Mouse (Mus musculus): ENCODE data around the gene Phf14. TPM values are rescaled to one million over a fixed set of nuclear protein-coding genes. Genes with fewer than 3 reads are reported as not detected.

Phf14 gene
- polyA plus RNA-seq, 1 experiment = 21.5 TPM

- no peaks in the 10 kb centered on the region for H3K4me1 ChIP-seq (ENCODE audit: control insufficient read depth, insufficient read depth, insufficient read length, low read length)
- H3K27ac ChIP-seq (replicated peaks; ENCODE audit: low read depth, low read length) = no peak overlapping the region
Observed at GRCm38 (mm10) chr6:11999506-11999905, 91.9 kb downstream of the Phf14 start.

GRCm38 (mm10) chr6:12005455-12005854 lies 97.8 kb downstream of the Phf14 start:
- Histone ChIP-seq H3K4me1 (ENCODE audit: control insufficient read depth, insufficient read depth, insufficient read length, low read length) (no peaks in the 10 kb centered on the region), H3K4me3 (ENCODE audit: insufficient read depth, low read depth, low read length) (no peak overlapping the region), H3K27ac (replicated peaks; ENCODE audit: low read depth, low read length) (no peak overlapping the region)

More at GRCm38 (mm10) chr6:11999506-11999905, 91.9 kb downstream of the Phf14 start:
- H3K4me3 ChIP-seq (ENCODE audit: insufficient read depth, low read depth, low read length) = no peak overlapping the region

GRCm38 (mm10) chr6:12006001-12006400 lies 98.4 kb downstream of the Phf14 start:
- Histone ChIP-seq H3K4me1 (ENCODE audit: control insufficient read depth, insufficient read depth, insufficient read length, low read length) (no peaks in the 10 kb centered on the region), H3K27ac (replicated peaks; ENCODE audit: low read depth, low read length) (no peak overlapping the region), H3K4me3 (ENCODE audit: insufficient read depth, low read depth, low read length) (no peak overlapping the region)

- H3K27ac ChIP-seq (replicated peaks; ENCODE audit: low read depth, low read length) = no peak overlapping the region
- H3K4me3 ChIP-seq (ENCODE audit: insufficient read depth, low read depth, low read length) = no peak overlapping the region
- no peaks in the 10 kb centered on the region for H3K4me1 ChIP-seq (ENCODE audit: control insufficient read depth, insufficient read depth, insufficient read length, low read length)
Observed at GRCm38 (mm10) chr6:12012103-12012502, 104.5 kb downstream of the Phf14 start.

- no peak overlapping the region for H3K4me3 ChIP-seq (ENCODE audit: insufficient read depth, low read depth, low read length)
- H3K4me1 ChIP-seq (ENCODE audit: control insufficient read depth, insufficient read depth, insufficient read length, low read length) = no peaks in the 10 kb centered on the region
- H3K27ac ChIP-seq (replicated peaks; ENCODE audit: low read depth, low read length) = no peak overlapping the region
Observed at GRCm38 (mm10) chr6:12014035-12014434, 106.4 kb downstream of the Phf14 start.

GRCm38 (mm10) chr6:12014733-12015132 lies 107.1 kb downstream of the Phf14 start:
- no peak overlapping the region for H3K27ac ChIP-seq (replicated peaks; ENCODE audit: low read depth, low read length)
- no peak overlapping the region for H3K4me3 ChIP-seq (ENCODE audit: insufficient read depth, low read depth, low read length)

GRCm38 (mm10) chr6:12019736-12020135 lies 112.1 kb downstream of the Phf14 start:
- no peak overlapping the region for H3K4me3 ChIP-seq (ENCODE audit: insufficient read depth, low read depth, low read length)
- 0 out of 2 replicates have a peak overlapping the region, but pooled peaks have one; percentile 40 for H3K27ac ChIP-seq (replicated peaks; ENCODE audit: low read depth, low read length)
- H3K4me1 ChIP-seq (ENCODE audit: control insufficient read depth, insufficient read depth, insufficient read length, low read length) = peaks cover 3% of the 10 kb centered on the region; the same call in 1 of the 2 replicates

More at GRCm38 (mm10) chr6:12014733-12015132, 107.1 kb downstream of the Phf14 start:
- no peaks in the 10 kb centered on the region; the same call in 1 of the 2 replicates for H3K4me1 ChIP-seq (ENCODE audit: control insufficient read depth, insufficient read depth, insufficient read length, low read length)

- H3K27ac ChIP-seq (replicated peaks; ENCODE audit: low read depth, low read length) = no peak overlapping the region
- no peak overlapping the region for H3K4me3 ChIP-seq (ENCODE audit: insufficient read depth, low read depth, low read length)
Observed at GRCm38 (mm10) chr6:12020156-12020555, 112.5 kb downstream of the Phf14 start.

GRCm38 (mm10) chr6:12020738-12021137 lies 113.1 kb downstream of the Phf14 start:
- Histone ChIP-seq H3K4me3 (ENCODE audit: insufficient read depth, low read depth, low read length) (no peak overlapping the region), H3K4me1 (ENCODE audit: control insufficient read depth, insufficient read depth, insufficient read length, low read length) (peaks cover 3% of the 10 kb centered on the region; the same call in 1 of the 2 replicates), H3K27ac (replicated peaks; ENCODE audit: low read depth, low read length) (no peak overlapping the region)

More at GRCm38 (mm10) chr6:12020156-12020555, 112.5 kb downstream of the Phf14 start:
- H3K4me1 ChIP-seq (ENCODE audit: control insufficient read depth, insufficient read depth, insufficient read length, low read length) = peaks cover 3% of the 10 kb centered on the region; the same call in 1 of the 2 replicates

GRCm38 (mm10) chr6:12021480-12021879 lies 113.9 kb downstream of the Phf14 start:
- Histone ChIP-seq H3K4me3 (ENCODE audit: insufficient read depth, low read depth, low read length) (no peak overlapping the region), H3K27ac (replicated peaks; ENCODE audit: low read depth, low read length) (no peak overlapping the region), H3K4me1 (ENCODE audit: control insufficient read depth, insufficient read depth, insufficient read length, low read length) (peaks cover 3% of the 10 kb centered on the region; the same call in 1 of the 2 replicates)

GRCm38 (mm10) chr6:12023395-12023794 lies 115.8 kb downstream of the Phf14 start:
- no peak overlapping the region for H3K27ac ChIP-seq (replicated peaks; ENCODE audit: low read depth, low read length)
- no peak overlapping the region for H3K4me3 ChIP-seq (ENCODE audit: insufficient read depth, low read depth, low read length)
- H3K4me1 ChIP-seq (ENCODE audit: control insufficient read depth, insufficient read depth, insufficient read length, low read length) = peaks cover 3% of the 10 kb centered on the region; the same call in 1 of the 2 replicates

- H3K4me1 ChIP-seq (ENCODE audit: control insufficient read depth, insufficient read depth, insufficient read length, low read length) = no peaks in the 10 kb centered on the region
- H3K4me3 ChIP-seq (ENCODE audit: insufficient read depth, low read depth, low read length) = no peak overlapping the region
- H3K27ac ChIP-seq (replicated peaks; ENCODE audit: low read depth, low read length) = peak overlapping the region; percentile 31
Observed at GRCm38 (mm10) chr6:12026804-12027537, 119.4 kb downstream of the Phf14 start.

GRCm38 (mm10) chr6:12034561-12034960 lies 127.0 kb downstream of the Phf14 start:
- Histone ChIP-seq H3K27ac (replicated peaks; ENCODE audit: low read depth, low read length) (no peak overlapping the region), H3K4me3 (ENCODE audit: insufficient read depth, low read depth, low read length) (no peak overlapping the region), H3K4me1 (ENCODE audit: control insufficient read depth, insufficient read depth, insufficient read length, low read length) (no peaks in the 10 kb centered on the region)

GRCm38 (mm10) chr6:12038268-12038667 lies 130.7 kb downstream of the Phf14 start:
- no peaks in the 10 kb centered on the region for H3K4me1 ChIP-seq (ENCODE audit: control insufficient read depth, insufficient read depth, insufficient read length, low read length)
- H3K27ac ChIP-seq (replicated peaks; ENCODE audit: low read depth, low read length) = no peak overlapping the region
- no peak overlapping the region for H3K4me3 ChIP-seq (ENCODE audit: insufficient read depth, low read depth, low read length)

GRCm38 (mm10) chr6:12052884-12053283 lies 145.3 kb downstream of the Phf14 start:
- Histone ChIP-seq H3K27ac (replicated peaks; ENCODE audit: low read depth, low read length) (no peak overlapping the region), H3K4me1 (ENCODE audit: control insufficient read depth, insufficient read depth, insufficient read length, low read length) (peaks cover 2% of the 10 kb centered on the region; the same call in 1 of the 2 replicates), H3K4me3 (ENCODE audit: insufficient read depth, low read depth, low read length) (no peak overlapping the region)

- Histone ChIP-seq H3K4me3 (ENCODE audit: insufficient read depth, low read depth, low read length) (no peak overlapping the region), H3K4me1 (ENCODE audit: control insufficient read depth, insufficient read depth, insufficient read length, low read length) (peaks cover 2% of the 10 kb centered on the region; the same call in 1 of the 2 replicates), H3K27ac (replicated peaks; ENCODE audit: low read depth, low read length) (no peak overlapping the region)
Observed at GRCm38 (mm10) chr6:12054149-12054548, 146.5 kb downstream of the Phf14 start.
